Mouse (Mus musculus) c-Kit-negative CD71-positive TER-119-positive erythroid progenitor cells, embryonic 14.5 days (primary cell): ENCODE data around the gene Ankrd27.

Source experiments
- DNase-seq: peaks from one replicate; pipeline ENCODE4 v3.0.0-alpha.2; 2013; ENCODE audit warnings: low read depth, low spot score

Gene Ankrd27

DNA sequence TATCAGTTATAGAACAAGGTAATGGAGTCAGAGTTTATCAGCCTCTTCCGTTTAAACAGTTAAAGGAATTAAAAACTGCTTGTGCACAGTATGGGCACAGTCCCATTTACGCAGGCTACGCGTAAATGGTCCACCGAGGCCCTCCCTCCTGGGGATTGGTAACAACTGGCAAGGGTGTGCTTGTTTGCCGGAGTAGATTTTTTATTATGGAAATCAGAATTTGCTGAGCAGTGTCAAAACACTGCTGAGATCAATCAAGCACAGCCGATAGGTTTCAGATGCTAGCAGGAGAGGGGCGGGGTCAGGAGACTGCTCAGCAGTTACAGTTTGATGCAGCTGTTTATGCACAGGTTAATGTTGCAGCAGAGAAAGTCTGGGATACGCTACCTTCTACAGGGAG is 102.2 kb downstream of the Ankrd27 start:
- DNase-seq, result no peak
